Mouse (Mus musculus) limb, embryonic 15.5 days (tissue): Measurements from ENCODE around the gene Cycs. TPM values are rescaled to one million over a fixed set of nuclear protein-coding genes. Genes with fewer than 3 reads are reported as not detected.
A peak's percentile ranks its signal among the peaks of the same experiment; 100 is the strongest.
"Not testable (repeated sequence)": the region's sequence is repeated elsewhere in the genome, so short reads cannot be mapped to it uniquely, and the experiment has no call there.

Experiments used
- ATAC-seq: fragments of 200-750 bp; cut with Nextera tagmentation; 2 replicates; pipeline ENCODE4 v1.8.0; 2017; ENCODE audit warnings: low read depth, moderate TSS enrichment; ENCODE audit not compliant: insufficient number of reproducible peaks, low FRiP score, low TSS enrichment
- H3K27ac ChIP-seq: fragments of 300-500 bp; sonication (generic); 2 replicates; pipeline ENCODE4 v1.5.1; 2015; ENCODE audit warnings: moderate library complexity, mild to moderate bottlenecking, inconsistent platforms
- H3K27me3 ChIP-seq: fragments of 300-500 bp; sonication (generic); 2 replicates; pipeline ENCODE4 v1.6.1; 2015; ENCODE audit warnings: inconsistent platforms
- H3K36me3 ChIP-seq: fragments of 300-500 bp; sonication (generic); 2 replicates; pipeline ENCODE4 v1.6.1; 2015; ENCODE audit warnings: inconsistent platforms
- H3K4me1 ChIP-seq: fragments of 300-500 bp; sonication (generic); 2 replicates; pipeline ENCODE4 v1.6.1; 2015; ENCODE audit warnings: inconsistent platforms
- H3K4me2 ChIP-seq: fragments of 300-500 bp; sonication (generic); 2 replicates; pipeline ENCODE4 v1.6.1; 2015; ENCODE audit warnings: mild to moderate bottlenecking, inconsistent platforms
- H3K4me3 ChIP-seq: fragments of 300-500 bp; sonication (generic); 2 replicates; pipeline ENCODE4 v1.5.1; 2015; ENCODE audit warnings: mild to moderate bottlenecking, inconsistent platforms
- H3K9ac ChIP-seq: fragments of 300-500 bp; sonication (generic); 2 replicates; pipeline ENCODE4 v1.6.1; 2015; ENCODE audit warnings: inconsistent platforms
- H3K9me3 ChIP-seq: fragments of 300-500 bp; sonication (generic); 2 replicates; pipeline ENCODE4 v1.6.1; 2016; ENCODE audit warnings: inconsistent platforms
- WGBS: fragments of 180-500 bp; shearing (Covaris S2); methylation state at CpG from one replicate; pipeline ENCODE4 v1.1.7; 2015; 5-methylcytosine and 5-hydroxymethylcytosine counted together
- polyA plus RNA-seq: library from polyadenylated mRNA; unstranded; fragments of >200 nt; fragmentation: Nextera tagmentation; extraction: Ambion mirVana; gene quantifications from 2 replicates; pipeline ENCODE4 v1.2.1, GENCODE M21; 2015

The Cycs gene
- polyA plus RNA-seq, 1 experiment from 2014 or later: 51.4 TPM

- Histone ChIP-seq H3K4me1 (peaks cover 10% of the 10 kb centered on the region; the same call in 1 of the 2 replicates), H3K4me3 (no peak overlapping the region), H3K27ac (no peak overlapping the region), H3K9ac (no peak overlapping the region), H3K27me3 (no peaks in the 10 kb centered on the region), H3K9me3 (no peaks in the 10 kb centered on the region), H3K4me2 (no peak overlapping the region), H3K36me3 (no peaks in the 10 kb centered on the region)
- no peak for ATAC-seq
- WGBS: 59% methylated on average over 1 of the region's 1 CpGs
Observed at GRCm38 (mm10) chr6:50571661-50572060, 5.3 kb upstream of the Cycs start.

DNA sequence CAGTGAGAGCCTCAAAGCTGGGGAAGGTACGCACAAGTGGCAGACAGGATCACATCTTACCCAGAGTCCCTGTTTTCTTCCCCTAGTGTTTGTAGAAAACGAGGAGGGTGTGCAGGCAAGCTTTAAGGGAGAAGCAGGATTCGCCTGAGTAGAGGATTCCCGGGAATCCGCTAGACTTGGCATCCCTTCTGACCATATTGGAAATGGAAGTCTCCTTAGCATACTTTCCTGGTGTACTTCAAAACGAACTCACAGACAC, 588 bp upstream of the Cycs start:
- H3K27me3 ChIP-seq: no peaks in the 10 kb centered on the region
- no peaks in the 10 kb centered on the region for H3K9me3 ChIP-seq
- no peak for ATAC-seq
- peak overlapping the region; percentile 83 for H3K27ac ChIP-seq
- peaks cover 10% of the 10 kb centered on the region; the same call in 1 of the 2 replicates for H3K4me1 ChIP-seq
- peak overlapping the region; percentile 83 for H3K4me3 ChIP-seq
- H3K4me2 ChIP-seq: peak overlapping the region; percentile 63
- peak overlapping the region; percentile 61 for H3K9ac ChIP-seq
- WGBS: 9% methylated on average over 6 of the region's 6 CpGs
- peaks cover 22% of the 10 kb centered on the region for H3K36me3 ChIP-seq

GRCm38 (mm10) chr6:50563651-50564050, 2.7 kb downstream of the Cycs start:
- Histone ChIP-seq H3K27ac (no peak overlapping the region), H3K36me3 (peaks cover 22% of the 10 kb centered on the region), H3K9ac (no peak overlapping the region), H3K4me1 (peaks cover 7% of the 10 kb centered on the region; the same call in 1 of the 2 replicates), H3K4me3 (no peak overlapping the region), H3K4me2 (no peak overlapping the region), H3K27me3 (no peaks in the 10 kb centered on the region), H3K9me3 (no peaks in the 10 kb centered on the region)
- no peak for ATAC-seq
- WGBS: 96% methylated on average over 3 of the region's 3 CpGs

GRCm38 (mm10) chr6:50562421-50562820, 3.9 kb downstream of the Cycs start:
- WGBS: 82% methylated on average over 4 of the region's 4 CpGs
- no peak for ATAC-seq
- Histone ChIP-seq H3K9me3 (no peaks in the 10 kb centered on the region), H3K27me3 (no peaks in the 10 kb centered on the region), H3K4me3 (no peak overlapping the region), H3K4me2 (no peak overlapping the region), H3K9ac (no peak overlapping the region), H3K36me3 (peaks cover 22% of the 10 kb centered on the region), H3K27ac (no peak overlapping the region), H3K4me1 (peaks cover 7% of the 10 kb centered on the region; the same call in 1 of the 2 replicates)

DNA sequence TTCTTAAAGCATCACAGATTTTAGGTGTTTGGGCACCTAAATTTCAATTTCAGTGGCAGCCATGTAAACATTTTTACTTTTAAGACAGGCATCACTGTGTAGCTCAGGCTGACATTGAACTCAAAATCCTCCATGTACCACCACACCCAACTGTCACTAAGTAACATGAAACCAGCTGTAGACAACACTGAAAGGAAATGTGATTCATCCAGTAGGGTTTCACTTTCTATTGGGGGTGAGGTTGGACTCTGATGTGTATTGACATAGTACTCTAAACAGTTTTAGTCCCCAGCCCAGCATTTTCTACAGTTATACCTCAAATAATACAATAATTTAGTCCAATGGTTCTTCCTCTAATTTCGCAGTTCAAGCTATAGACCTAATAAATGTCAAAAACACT, 5.6 kb downstream of the Cycs start:
- H3K36me3 ChIP-seq: peaks cover 22% of the 10 kb centered on the region
- no peak overlapping the region for H3K4me2 ChIP-seq
- H3K9me3 ChIP-seq: no peaks in the 10 kb centered on the region
- H3K27me3 ChIP-seq: no peaks in the 10 kb centered on the region
- H3K4me3 ChIP-seq: no peak overlapping the region
- 93% methylated on average over 1 of the region's 1 CpGs for WGBS
- no peak overlapping the region for H3K9ac ChIP-seq
- H3K27ac ChIP-seq: no peak overlapping the region
- H3K4me1 ChIP-seq: no peaks in the 10 kb centered on the region
- ATAC-seq: no peak

GRCm38 (mm10) chr6:50558877-50559276, 7.5 kb downstream of the Cycs start:
- Histone ChIP-seq H3K9ac (no peak overlapping the region), H3K4me1 (no peaks in the 10 kb centered on the region), H3K4me2 (no peak overlapping the region), H3K27me3 (no peaks in the 10 kb centered on the region), H3K36me3 (peaks cover 19% of the 10 kb centered on the region), H3K9me3 (no peaks in the 10 kb centered on the region), H3K27ac (no peak overlapping the region), H3K4me3 (no peak overlapping the region)
- ATAC-seq: no peak
- 85% methylated on average over 4 of the region's 4 CpGs for WGBS

DNA sequence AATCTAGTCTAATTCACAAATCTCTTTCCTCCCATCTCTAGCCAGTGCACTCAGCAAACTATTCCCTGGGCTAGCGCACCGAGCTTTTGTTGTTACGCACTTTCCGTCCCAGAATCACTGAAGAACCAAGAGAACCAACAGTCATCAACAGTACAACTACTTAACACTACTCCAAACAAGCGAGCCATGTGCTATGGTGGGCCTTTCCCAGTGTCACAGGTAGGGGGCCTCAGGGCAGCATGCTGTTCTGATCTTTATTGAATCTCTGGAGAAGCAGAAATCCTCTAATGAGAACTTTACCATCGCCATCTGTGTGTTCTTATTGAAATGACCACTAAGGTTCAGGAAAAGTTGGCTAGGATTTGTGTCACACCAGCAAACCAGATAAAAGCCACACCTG, 8.8 kb downstream of the Cycs start:
- no peak overlapping the region for H3K4me3 ChIP-seq
- H3K27ac ChIP-seq: no peak overlapping the region
- WGBS: 82% methylated on average over 6 of the region's 6 CpGs
- no peaks in the 10 kb centered on the region for H3K4me1 ChIP-seq
- H3K4me2 ChIP-seq: no peak overlapping the region
- ATAC-seq: no peak
- H3K27me3 ChIP-seq: no peaks in the 10 kb centered on the region
- no peaks in the 10 kb centered on the region for H3K9me3 ChIP-seq
- peaks cover 7% of the 10 kb centered on the region; the same call in 1 of the 2 replicates for H3K36me3 ChIP-seq
- H3K9ac ChIP-seq: no peak overlapping the region

- H3K4me3 ChIP-seq, H3K4me1 ChIP-seq, H3K36me3 ChIP-seq, H3K4me2 ChIP-seq, H3K27me3 ChIP-seq, ATAC-seq, H3K9me3 ChIP-seq, H3K9ac ChIP-seq, H3K27ac ChIP-seq: not testable (repeated sequence)
- WGBS: 76% methylated on average over 2 of the region's 2 CpGs
Observed at GRCm38 (mm10) chr6:50554223-50554622, 12.1 kb downstream of the Cycs start.

DNA sequence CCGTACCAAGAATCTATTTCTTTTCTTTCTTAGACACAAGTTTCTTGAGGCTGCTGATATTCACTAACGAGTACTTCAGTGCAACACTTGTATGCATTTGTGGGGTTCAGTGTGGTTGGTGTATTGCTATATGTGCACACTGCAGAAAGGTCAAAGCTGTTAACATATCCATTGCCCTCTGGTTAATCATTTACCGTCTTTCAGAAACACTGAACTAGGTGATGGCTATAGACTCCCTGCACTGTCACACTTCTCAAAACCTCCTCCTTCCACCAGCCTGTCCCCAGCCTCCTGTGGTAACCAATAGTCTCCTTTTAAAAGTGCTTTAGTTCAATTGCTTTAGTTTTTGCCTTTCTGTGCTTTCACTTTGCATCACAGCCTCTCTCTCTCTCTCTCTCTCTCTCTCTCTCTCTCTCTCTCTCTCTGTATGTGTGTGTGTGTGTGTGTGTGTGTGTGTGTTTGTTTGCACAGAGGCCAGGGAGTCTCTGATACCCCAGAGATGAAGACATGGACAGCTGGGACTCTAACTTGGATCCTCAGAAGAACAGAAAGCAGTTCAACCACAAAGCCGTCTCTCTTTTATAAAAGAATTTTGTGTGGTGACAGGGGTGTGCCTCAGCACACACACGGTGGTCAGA, 13.3 kb downstream of the Cycs start:
- Histone ChIP-seq H3K9me3 (no peaks in the 10 kb centered on the region), H3K4me2 (no peak overlapping the region), H3K36me3 (no peaks in the 10 kb centered on the region), H3K27me3 (no peaks in the 10 kb centered on the region), H3K4me3 (no peak overlapping the region), H3K27ac (no peak overlapping the region), H3K4me1 (no peaks in the 10 kb centered on the region), H3K9ac (no peak overlapping the region)
- WGBS: 84% methylated on average over 5 of the region's 5 CpGs
- ATAC-seq: no peak

DNA sequence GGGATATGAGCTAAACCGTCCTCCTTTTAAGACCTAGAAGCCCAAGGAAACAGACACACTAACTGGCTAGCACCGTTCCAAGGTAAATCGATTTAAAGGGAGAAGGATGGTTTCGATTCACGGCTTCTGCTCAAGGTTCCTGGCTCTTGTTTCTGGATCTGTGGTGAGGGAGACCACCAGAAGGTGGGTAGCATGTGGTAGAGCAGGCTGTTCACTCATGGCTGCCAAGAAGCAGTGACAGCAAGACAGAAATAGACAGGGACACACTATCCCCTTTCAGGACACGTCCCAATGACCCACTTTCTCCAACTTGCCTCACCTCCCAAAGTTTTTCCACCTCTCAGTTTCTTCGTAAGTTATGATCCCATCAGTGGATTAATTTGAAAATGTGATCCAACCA, 16.5 kb downstream of the Cycs start:
- H3K4me3 ChIP-seq: no peak overlapping the region
- H3K9me3 ChIP-seq: no peaks in the 10 kb centered on the region
- no peak overlapping the region for H3K4me2 ChIP-seq
- H3K27ac ChIP-seq: no peak overlapping the region
- H3K36me3 ChIP-seq: no peaks in the 10 kb centered on the region
- no peaks in the 10 kb centered on the region for H3K27me3 ChIP-seq
- ATAC-seq: no peak
- no peak overlapping the region for H3K9ac ChIP-seq
- 62% methylated on average over 7 of the region's 7 CpGs for WGBS
- H3K4me1 ChIP-seq: 0 out of 2 replicates have a peak, but pooled peaks cover 2% of the 10 kb centered on the region

DNA sequence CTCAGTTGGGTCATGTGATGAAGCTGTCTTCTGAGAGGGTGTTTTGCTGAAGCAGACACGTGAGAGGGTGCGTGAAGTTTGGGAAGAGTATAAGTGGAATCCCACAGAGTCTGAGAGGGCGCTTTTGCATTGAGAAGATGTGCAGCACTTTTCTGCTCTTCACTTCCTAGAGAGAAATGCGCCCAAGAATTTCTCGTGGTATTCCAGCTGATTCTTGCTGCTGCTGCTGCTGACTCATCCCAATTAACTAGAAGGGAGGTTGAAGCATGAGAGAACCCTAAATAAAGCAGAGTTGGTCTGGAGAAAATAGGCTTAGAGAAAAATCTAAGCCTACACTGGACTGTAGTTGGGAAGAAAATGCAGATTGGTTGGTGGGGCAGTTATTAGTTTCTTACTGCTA, 17.3 kb downstream of the Cycs start:
- H3K4me3 ChIP-seq: no peak overlapping the region
- 77% methylated on average over 5 of the region's 5 CpGs for WGBS
- no peaks in the 10 kb centered on the region for H3K36me3 ChIP-seq
- H3K9me3 ChIP-seq: no peaks in the 10 kb centered on the region
- no peak overlapping the region for H3K4me2 ChIP-seq
- H3K27ac ChIP-seq: no peak overlapping the region
- no peak overlapping the region for H3K9ac ChIP-seq
- H3K27me3 ChIP-seq: no peaks in the 10 kb centered on the region
- no peak for ATAC-seq
- 0 out of 2 replicates have a peak, but pooled peaks cover 2% of the 10 kb centered on the region for H3K4me1 ChIP-seq

- Histone ChIP-seq H3K27me3 (no peaks in the 10 kb centered on the region), H3K4me3 (no peak overlapping the region), H3K27ac (no peak overlapping the region), H3K4me2 (no peak overlapping the region), H3K9ac (no peak overlapping the region), H3K36me3 (no peaks in the 10 kb centered on the region), H3K4me1 (0 out of 2 replicates have a peak, but pooled peaks cover 2% of the 10 kb centered on the region), H3K9me3 (no peaks in the 10 kb centered on the region)
- WGBS: 22% methylated on average over 10 of the region's 10 CpGs
- ATAC-seq: no peak
Observed at GRCm38 (mm10) chr6:50545412-50546043, 20.8 kb downstream of the Cycs start.
